In the genomic region with DNA sequence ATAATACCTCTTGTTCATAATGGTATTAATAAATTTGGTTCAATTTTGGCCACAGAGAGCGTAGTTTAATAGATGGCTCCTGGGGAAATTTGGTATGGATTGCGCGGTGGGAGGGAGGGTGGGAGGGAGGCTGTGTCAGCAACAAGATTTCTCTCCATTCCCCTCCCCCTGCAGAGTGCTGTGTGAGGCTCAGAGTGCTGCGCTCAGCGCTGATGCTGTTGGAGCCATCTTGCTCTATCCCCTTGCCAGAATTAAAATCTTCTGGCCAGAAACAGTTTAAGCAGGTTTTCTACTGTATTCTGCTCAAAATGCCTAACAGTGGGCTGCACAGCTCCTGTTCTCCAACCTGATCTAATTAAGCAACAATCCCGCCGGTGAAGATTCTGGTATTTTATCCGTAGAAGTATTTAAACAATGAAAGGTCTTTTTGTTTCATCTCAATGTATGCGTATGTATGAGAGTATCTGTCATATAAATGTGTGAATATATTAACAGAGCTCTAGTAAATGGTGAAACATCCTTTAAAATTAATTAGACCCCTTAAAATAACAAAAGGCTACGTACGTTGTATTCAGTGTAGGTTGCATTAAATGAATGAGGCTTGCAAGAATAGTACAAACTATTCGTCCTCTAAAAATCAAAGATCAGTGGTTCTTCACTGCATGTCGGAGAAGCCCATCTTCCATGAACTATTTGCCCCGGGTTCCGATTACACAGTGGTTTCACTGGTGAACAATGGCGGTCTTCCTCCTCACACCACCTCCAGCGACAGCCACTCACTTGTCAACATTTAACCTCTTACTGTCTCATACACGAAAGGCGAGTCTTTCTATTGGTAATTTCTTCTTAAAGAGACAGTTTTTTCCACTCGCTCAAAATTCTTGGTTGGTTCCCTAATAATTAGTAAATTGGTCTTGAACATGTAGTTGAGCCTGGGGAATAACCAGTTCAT, we compare ENCODE assay signal across 8 mouse cellular contexts. TPM values are rescaled to one million over a fixed set of nuclear protein-coding genes. Genes with fewer than 3 reads are reported as not detected.
DNase-seq lines count a peak whose midpoint lies in the region; ATAC-seq lines count a peak whose summit lies in the region.

No protein-coding gene starts in this region.

- H3K9me3 ChIP-seq in heart, embryonic 14.5 days (ENCODE audit: control insufficient read depth, low read length), result no peaks in the 10 kb centered on the region
- no peaks in the 10 kb centered on the region for H3K9me3 ChIP-seq in embryonic facial prominence, embryonic 14.5 days (ENCODE audit: control insufficient read depth, low read length)
- H3K9me3 ChIP-seq in neural tube, embryonic 14.5 days (ENCODE audit: control insufficient read depth, low read length), result no peaks in the 10 kb centered on the region

- H3K4me2 ChIP-seq in heart, embryonic 14.5 days (ENCODE audit: low read length), result peak overlapping the region; percentile 70
- peak overlapping the region; percentile 73 for H3K4me2 ChIP-seq in embryonic facial prominence, embryonic 14.5 days (ENCODE audit: low read depth, low read length)
- H3K4me2 ChIP-seq in neural tube, embryonic 14.5 days (ENCODE audit: low read depth, low read length), result peak overlapping the region; percentile 45

- H3K9ac ChIP-seq in heart, embryonic 14.5 days (ENCODE audit: low read length), result peak overlapping the region; percentile 70
- H3K9ac ChIP-seq in embryonic facial prominence, embryonic 14.5 days (ENCODE audit: low read depth, low read length), result peak overlapping the region; percentile 70
- H3K9ac ChIP-seq in neural tube, embryonic 14.5 days (replicated peaks; ENCODE audit: low read depth, low read length), result peak overlapping the region; percentile 78

- peak overlapping the region; percentile 38 to 51 for H3K4me3 ChIP-seq in heart, embryonic 14.5 days (ENCODE audit: control insufficient read depth in 1 of 2, insufficient read depth in 1 of 2, low read depth in 1 of 2, low read length in 2 of 2)
- peak overlapping the region; percentile 47 for H3K4me3 ChIP-seq in embryonic facial prominence, embryonic 14.5 days (ENCODE audit: low read depth, low read length)
- peak overlapping the region; percentile 51 for H3K4me3 ChIP-seq in neural tube, embryonic 14.5 days (ENCODE audit: low read depth, low read length)

- no peak for DNase-seq in heart, adult 18-20 months
- peak; percentile 40 for DNase-seq in R1 (ENCODE audit: low read depth, low spot score)
- peak; percentile 89 for DNase-seq in embryonic facial prominence, embryonic 14.5 days (ENCODE audit: low spot score)
- DNase-seq in left cerebral cortex, postnatal 10 days (ENCODE audit: extremely low spot score in 1 of 2, low spot score in 2 of 2), result peak; percentile 65 to 69
- no peak for DNase-seq in Muller cell, postnatal 12 days (ENCODE audit: inconsistent ontology term)
- DNase-seq in lung, postnatal 14 days, result no peak

- 17% methylated on average over 20 of the region's 20 CpGs for WGBS in heart, embryonic 14.5 days
- WGBS in embryonic facial prominence, embryonic 14.5 days, result 5% methylated on average over 20 of the region's 20 CpGs
- 3% methylated on average over 20 of the region's 20 CpGs for WGBS in neural tube, embryonic 14.5 days

- peaks cover 20% of the 10 kb centered on the region for H3K27me3 ChIP-seq in heart, embryonic 14.5 days (ENCODE audit: control insufficient read depth, insufficient read depth, low read length)
- H3K27me3 ChIP-seq in embryonic facial prominence, embryonic 14.5 days (replicated peaks; ENCODE audit: control insufficient read depth, insufficient read depth, low read length), result peaks cover 12% of the 10 kb centered on the region
- no peaks in the 10 kb centered on the region for H3K27me3 ChIP-seq in neural tube, embryonic 14.5 days (ENCODE audit: control insufficient read depth, insufficient read depth, low read length)

- H3K4me1 ChIP-seq in heart, embryonic 14.5 days (ENCODE audit: control insufficient read depth in 2 of 2, insufficient read depth in 2 of 2, low read length in 2 of 2), result peaks cover 8 to 15% of the 10 kb centered on the region in 2 experiments
- peaks cover 8% of the 10 kb centered on the region for H3K4me1 ChIP-seq in embryonic facial prominence, embryonic 14.5 days (ENCODE audit: control insufficient read depth, insufficient read depth, low read length)
- H3K4me1 ChIP-seq in neural tube, embryonic 14.5 days (ENCODE audit: control insufficient read depth, insufficient read depth, low read length), result peaks cover 18% of the 10 kb centered on the region

- H3K27ac ChIP-seq in heart, embryonic 14.5 days (replicated peaks in 1 of 2; ENCODE audit: control insufficient read depth in 1 of 2, insufficient read depth in 1 of 2, low read depth in 2 of 2, low read length in 2 of 2), result peak overlapping the region in 1 of 2 experiments; percentile 65; a peak in 2 of 4 replicates
- H3K27ac ChIP-seq in embryonic facial prominence, embryonic 14.5 days (replicated peaks; ENCODE audit: low read depth, low read length), result peak overlapping the region; percentile 87
- H3K27ac ChIP-seq in neural tube, embryonic 14.5 days (ENCODE audit: low read depth, low read length), result peak overlapping the region; percentile 95

- intact Hi-C loops in left cerebral cortex, postnatal 10 days (cut with DNase I), result no loop called here

- no peaks in the 10 kb centered on the region for H3K36me3 ChIP-seq in heart, embryonic 14.5 days (ENCODE audit: control insufficient read depth, insufficient read depth, low read length)
- H3K36me3 ChIP-seq in embryonic facial prominence, embryonic 14.5 days (ENCODE audit: control insufficient read depth, insufficient read depth, low read length), result no peaks in the 10 kb centered on the region
- H3K36me3 ChIP-seq in neural tube, embryonic 14.5 days (ENCODE audit: control insufficient read depth, insufficient read depth, low read length), result no peaks in the 10 kb centered on the region

- no peak for ATAC-seq in heart, embryonic 14.5 days (ENCODE audit: insufficient number of reproducible peaks, insufficient read depth, low FRiP score, low read depth)
- peak; percentile 45; the same call in 1 of the 2 replicates for ATAC-seq in embryonic facial prominence, embryonic 14.5 days (ENCODE audit: low read depth)
- peak; percentile 59 for ATAC-seq in neural tube, embryonic 14.5 days (ENCODE audit: low read depth)

RNA-seq across cellular contexts. Expression of a gene that starts 1.0 kb away (rescaled TPM):
- polyA plus RNA-seq in heart, embryonic 14.5 days (2014; fragmentation: Nextera tagmentation; extraction: Ambion mirVana), result 8.9 and 16.0 TPM in 2 replicates
- total RNA-seq in heart, adult 18-20 months (2021), result 1 to 10 TPM; 1.0 to 1.4 TPM
- 14.9 and 20.8 TPM in 2 replicates for polyA plus RNA-seq in embryonic facial prominence, embryonic 14.5 days (2014; fragmentation: Nextera tagmentation; extraction: Ambion mirVana)
- total RNA-seq in left cerebral cortex, postnatal 10 days (2021), result 100 to 1,000 TPM; 172 to 180 TPM
- 115 and 117 TPM in 2 replicates for polyA plus RNA-seq in neural tube, embryonic 14.5 days (2014; fragmentation: Nextera tagmentation; extraction: Ambion mirVana)

RNA-seq across cellular contexts. Expression of a gene that starts 4.7 kb away (rescaled TPM):
- polyA plus RNA-seq in heart, embryonic 14.5 days (2014; fragmentation: Nextera tagmentation; extraction: Ambion mirVana), result 34.0 and 40.8 TPM in 2 replicates
- total RNA-seq in heart, adult 18-20 months (2021), result 10 to 100 TPM; 13.9 to 17.4 TPM
- 27.6 and 29.7 TPM in 2 replicates for polyA plus RNA-seq in embryonic facial prominence, embryonic 14.5 days (2014; fragmentation: Nextera tagmentation; extraction: Ambion mirVana)
- total RNA-seq in left cerebral cortex, postnatal 10 days (2021), result 10 to 100 TPM; 66.5 to 67.4 TPM
- 80.7 and 98.2 TPM in 2 replicates for polyA plus RNA-seq in neural tube, embryonic 14.5 days (2014; fragmentation: Nextera tagmentation; extraction: Ambion mirVana)

RNA-seq across cellular contexts. Expression of a gene that starts 4.7 kb away (rescaled TPM):
- 0.11 and 0.47 TPM in 2 replicates for polyA plus RNA-seq in heart, embryonic 14.5 days (2014; fragmentation: Nextera tagmentation; extraction: Ambion mirVana)
- total RNA-seq in heart, adult 18-20 months (2021), result under 1 TPM in 1 of 2 experiments, not detected in 1; 0.12 TPM
- polyA plus RNA-seq in embryonic facial prominence, embryonic 14.5 days (2014; fragmentation: Nextera tagmentation; extraction: Ambion mirVana), result 0.41 and 0.51 TPM in 2 replicates
- 1 to 10 TPM; 2.8 to 3.7 TPM for total RNA-seq in left cerebral cortex, postnatal 10 days (2021)
- 0.80 and 1.5 TPM in 2 replicates for polyA plus RNA-seq in neural tube, embryonic 14.5 days (2014; fragmentation: Nextera tagmentation; extraction: Ambion mirVana)

RNA-seq across cellular contexts. Expression of a gene that starts 11.0 kb away (rescaled TPM):
- polyA plus RNA-seq in heart, embryonic 14.5 days (2014; fragmentation: Nextera tagmentation; extraction: Ambion mirVana), result 208 and 213 TPM in 2 replicates
- 100 to 1,000 TPM; 165 to 170 TPM for total RNA-seq in heart, adult 18-20 months (2021)
- polyA plus RNA-seq in embryonic facial prominence, embryonic 14.5 days (2014; fragmentation: Nextera tagmentation; extraction: Ambion mirVana), result 256 and 271 TPM in 2 replicates
- total RNA-seq in left cerebral cortex, postnatal 10 days (2021), result 100 to 1,000 TPM; 471 to 480 TPM
- polyA plus RNA-seq in neural tube, embryonic 14.5 days (2014; fragmentation: Nextera tagmentation; extraction: Ambion mirVana), result 661 and 689 TPM in 2 replicates

RNA-seq across cellular contexts. Expression of a gene that starts 28.1 kb away (rescaled TPM):
- polyA plus RNA-seq in heart, embryonic 14.5 days (2014; fragmentation: Nextera tagmentation; extraction: Ambion mirVana), result 33.4 and 36.1 TPM in 2 replicates
- total RNA-seq in heart, adult 18-20 months (2021), result 10 to 100 TPM; 15.2 to 15.4 TPM
- polyA plus RNA-seq in embryonic facial prominence, embryonic 14.5 days (2014; fragmentation: Nextera tagmentation; extraction: Ambion mirVana), result 19.2 and 23.0 TPM in 2 replicates
- 10 to 100 TPM; 22.0 to 22.7 TPM for total RNA-seq in left cerebral cortex, postnatal 10 days (2021)
- 20.4 TPM in 2 replicates for polyA plus RNA-seq in neural tube, embryonic 14.5 days (2014; fragmentation: Nextera tagmentation; extraction: Ambion mirVana)

Comparison
In these comparisons a context has a peak if more than half of its experiments do, and no peak if none do; other contexts are left out.
1. DNase-seq: peak in R1 (single experiment), embryonic facial prominence, embryonic 14.5 days (single experiment) and left cerebral cortex, postnatal 10 days (2 of 2); none in heart, adult 18-20 months (0 of 2), Muller cell, postnatal 12 days (single experiment) and lung, postnatal 14 days (single experiment).
2. Peak in every context shown above with its lines, with median percentiles within 50 percentile points of each other: H3K4me2 ChIP-seq, H3K4me3 ChIP-seq and H3K9ac ChIP-seq.